Mouse (Mus musculus) heart, adult 2 months (tissue): Measurements from ENCODE around the gene Nfe2l3. TPM values are rescaled to one million over a fixed set of nuclear protein-coding genes. Genes with fewer than 3 reads are reported as not detected.

Source experiments
- DNase-seq, 2 experiments: peaks; one replicate each; pipeline ENCODE4 v3.0.0; 2021
- H3K27ac ChIP-seq: fragments of 200-600 bp; 2 replicates; pipeline ENCODE4 v1.8.1; 2022
- H3K27me3 ChIP-seq: fragments of 200-500 bp; 2 replicates; pipeline ENCODE4 v1.6.1; 2012; ENCODE audit warnings: mild to moderate bottlenecking, low read length, inconsistent platforms, mixed read lengths; ENCODE audit not compliant: control insufficient read depth, insufficient read depth
- H3K36me3 ChIP-seq: fragments of 200-500 bp; 2 replicates; pipeline ENCODE4 v1.6.1; 2012; ENCODE audit warnings: low read length, inconsistent platforms; ENCODE audit not compliant: control insufficient read depth, insufficient read depth
- H3K4me1 ChIP-seq: fragments of 200-500 bp; 2 replicates; pipeline ENCODE4 v1.6.1; 2011; ENCODE audit warnings: low read length; ENCODE audit not compliant: control insufficient read depth, insufficient read depth
- H3K4me3 ChIP-seq: fragments of 200-600 bp; 2 replicates; pipeline ENCODE4 v1.8.1; 2022
- H3K79me2 ChIP-seq: fragments of 200-500 bp; replicated peaks from 2 replicates; pipeline ENCODE4 v1.6.1; 2012; ENCODE audit warnings: mild to moderate bottlenecking, inconsistent platforms, low read length, moderate library complexity, mixed read lengths; ENCODE audit not compliant: control insufficient read depth, insufficient read depth
- H3K9ac ChIP-seq: fragments of 200-500 bp; 2 replicates; pipeline ENCODE4 v1.6.1; 2012; ENCODE audit warnings: low read depth, mild to moderate bottlenecking, control low read depth, inconsistent platforms, low read length, mixed read lengths
- CTCF ChIP-seq: fragments of 200-600 bp; IDR thresholded peaks from 2 replicates; pipeline ENCODE4 v1.8.1; 2022; ENCODE audit warnings: antibody characterized with exemption, mild to moderate bottlenecking, moderate library complexity
- EP300 ChIP-seq: fragments of 200-500 bp; IDR thresholded peaks from 2 replicates; pipeline ENCODE4 v1.6.1; 2011; ENCODE audit warnings: low read depth, low read length, control low read depth; ENCODE audit not compliant: insufficient read depth
- POLR2A ChIP-seq: fragments of 200-500 bp; IDR thresholded peaks from 2 replicates; pipeline ENCODE4 v1.6.1; 2011; ENCODE audit warnings: mild to moderate bottlenecking, low read depth, low read length, control low read depth; ENCODE audit not compliant: insufficient read depth
- WGBS: fragments of 180-500 bp; shearing (Covaris S2); methylation state at CpG from one replicate; pipeline ENCODE4 v1.1.7; 2018; 5-methylcytosine and 5-hydroxymethylcytosine counted together
- intact Hi-C: fragments of 180-260 bp; cut with DNase I; formaldehyde crosslinking; loops from one replicate; pipeline ENCODE4 v1.15.1; 2025
- polyA plus RNA-seq: library from polyadenylated mRNA; depleted of rRNA; stranded (reverse); fragments of >200 nt; gene quantifications from 2 replicates; pipeline ENCODE4 v1.2.3, GENCODE M21; 2012
- total RNA-seq, 2 experiments: library from RNA; stranded (reverse); gene quantifications; 2 replicates each; pipeline ENCODE4 v1.2.3; 2021

The Nfe2l3 gene
- total and polyA plus RNA-seq, 3 experiments: 0.16 to 0.20 (median 0.18) TPM

DNA sequence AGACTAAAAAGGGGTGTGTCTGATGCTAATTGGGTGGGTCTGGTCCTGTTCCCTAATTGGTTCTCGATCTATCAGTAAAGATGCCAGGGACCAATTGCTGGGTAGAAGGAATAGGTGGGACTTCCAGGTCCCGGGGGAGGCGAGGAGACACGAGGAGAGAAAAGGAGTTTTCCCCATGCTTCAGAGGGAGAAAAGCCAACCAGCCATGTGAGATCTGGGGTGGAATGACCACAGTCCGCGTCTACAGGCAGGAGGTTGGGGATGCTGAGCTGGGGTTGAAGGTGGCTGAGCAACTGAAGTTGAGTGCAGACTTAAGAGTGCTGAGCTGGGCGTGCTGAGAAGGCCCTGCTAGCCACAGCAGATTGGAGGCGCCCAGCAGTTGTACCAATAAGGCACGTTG, 37.0 kb upstream of the Nfe2l3 start:
- intact Hi-C loops: no loop called here
- Histone ChIP-seq H3K36me3 (no peaks in the 10 kb centered on the region), H3K79me2 (no peaks in the 10 kb centered on the region), H3K27ac (no peak overlapping the region), H3K9ac (no peak overlapping the region), H3K4me1 (no peaks in the 10 kb centered on the region), H3K4me3 (no peak overlapping the region), H3K27me3 (no peaks in the 10 kb centered on the region)
- TF ChIP-seq POLR2A (no peak), EP300 (no peak), CTCF (no peak)
- DNase-seq: no peak
- WGBS: 68% methylated on average over 9 of the region's 9 CpGs

DNA sequence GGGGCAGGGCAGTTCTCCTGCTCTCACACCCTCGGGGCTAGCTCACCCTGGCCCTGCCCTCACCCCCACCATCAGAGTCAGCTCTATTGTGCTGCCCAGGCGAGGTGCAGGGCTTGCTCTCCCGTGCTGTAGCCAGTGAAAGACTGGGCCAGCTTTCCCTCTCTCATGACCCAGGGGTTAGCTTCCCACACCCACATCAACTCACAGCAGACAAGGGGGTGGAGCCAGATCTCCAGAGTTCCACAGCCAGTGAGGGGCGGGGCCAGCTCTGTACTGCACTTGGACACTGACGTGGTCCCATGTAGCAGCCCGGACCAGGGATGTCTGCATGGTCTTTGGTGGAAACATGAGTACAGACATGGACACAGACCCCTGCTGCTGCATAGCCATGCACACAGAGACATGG, 33.4 kb upstream of the Nfe2l3 start:
- intact Hi-C loops: no loop called here
- Histone ChIP-seq H3K79me2 (no peaks in the 10 kb centered on the region), H3K4me3 (no peak overlapping the region), H3K9ac (no peak overlapping the region), H3K27me3 (no peaks in the 10 kb centered on the region), H3K36me3 (no peaks in the 10 kb centered on the region), H3K4me1 (no peaks in the 10 kb centered on the region), H3K27ac (no peak overlapping the region)
- peak; percentile 36 to 37 for DNase-seq
- WGBS: 29% methylated on average over 6 of the region's 6 CpGs
- TF ChIP-seq CTCF: no peak
- no peak for TF ChIP-seq POLR2A
- TF ChIP-seq EP300: no peak

DNA sequence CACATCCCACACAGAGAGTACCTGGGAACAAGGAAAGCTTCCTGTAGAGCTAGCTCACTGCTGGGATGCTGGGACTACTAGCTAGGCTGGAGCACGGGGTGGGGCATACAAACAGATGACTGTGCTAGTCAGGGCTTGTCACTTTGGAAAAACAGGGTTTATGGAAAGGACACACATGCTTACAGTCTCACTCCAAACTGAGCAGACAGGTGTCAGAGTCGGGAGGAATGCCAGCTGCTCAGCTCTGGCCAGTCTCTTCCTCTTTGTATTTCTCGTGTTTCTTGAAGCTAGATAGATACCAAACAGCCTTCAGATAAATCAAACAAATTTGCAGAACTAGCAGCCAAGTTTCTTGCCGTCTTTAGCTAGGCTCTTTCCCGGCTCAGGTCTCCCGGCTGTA, 31.2 kb upstream of the Nfe2l3 start:
- Histone ChIP-seq H3K4me1 (no peaks in the 10 kb centered on the region), H3K79me2 (no peaks in the 10 kb centered on the region), H3K36me3 (no peaks in the 10 kb centered on the region), H3K4me3 (no peak overlapping the region), H3K27ac (no peak overlapping the region), H3K27me3 (no peaks in the 10 kb centered on the region), H3K9ac (no peak overlapping the region)
- intact Hi-C loops: no loop called here
- no peak for TF ChIP-seq POLR2A
- no peak for TF ChIP-seq EP300
- TF ChIP-seq CTCF: no peak
- DNase-seq: no peak
- WGBS: 29% methylated on average over 6 of the region's 6 CpGs

DNA sequence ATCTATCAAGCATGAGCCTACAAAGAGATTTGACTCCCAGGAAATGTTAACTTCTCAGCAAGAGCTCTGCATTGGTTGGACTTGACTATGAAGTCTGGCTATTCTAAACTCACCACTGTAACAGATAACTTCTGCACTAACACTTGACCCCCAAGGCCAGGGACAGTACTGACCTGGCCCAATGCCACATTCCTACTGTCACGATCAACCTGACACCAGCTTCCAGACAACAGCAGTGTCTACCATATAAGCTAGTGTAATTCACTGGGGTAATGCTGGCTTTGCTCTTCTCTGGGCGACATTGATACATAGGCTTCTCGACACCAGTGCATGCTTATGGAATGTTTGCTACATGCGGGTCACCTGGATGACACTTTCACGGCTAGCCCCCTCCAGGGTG, 28.9 kb upstream of the Nfe2l3 start:
- no peak overlapping the region for H3K9ac ChIP-seq
- no peak for DNase-seq
- TF ChIP-seq EP300 (no peak), CTCF (no peak), POLR2A (no peak)
- H3K4me3 ChIP-seq: no peak overlapping the region
- H3K27me3 ChIP-seq: no peaks in the 10 kb centered on the region
- H3K36me3 ChIP-seq: no peaks in the 10 kb centered on the region
- no peaks in the 10 kb centered on the region for H3K4me1 ChIP-seq
- intact Hi-C loops: no loop called here
- no peak overlapping the region for H3K27ac ChIP-seq
- WGBS: 68% methylated on average over 5 of the region's 5 CpGs
- no peaks in the 10 kb centered on the region for H3K79me2 ChIP-seq

DNA sequence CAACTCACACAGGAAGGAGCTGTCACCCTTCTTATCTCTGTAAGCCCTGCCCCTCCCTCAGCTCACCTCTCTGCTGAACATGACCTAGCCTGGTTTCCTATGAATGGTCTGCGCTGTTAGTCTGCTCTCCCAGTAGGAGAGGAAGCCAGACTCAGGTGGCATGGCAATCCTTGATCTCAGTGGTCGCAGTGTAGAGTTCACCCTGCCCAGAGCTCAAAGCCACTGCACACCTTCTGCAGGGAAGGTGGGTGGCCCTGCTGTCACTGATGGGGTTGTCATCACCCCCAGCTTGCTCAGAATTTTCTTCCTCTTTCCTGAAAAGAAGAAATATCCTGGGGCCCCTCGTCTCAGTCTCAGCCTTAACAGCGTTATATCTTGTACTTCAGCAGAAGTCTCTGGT, 28.0 kb upstream of the Nfe2l3 start:
- no peaks in the 10 kb centered on the region for H3K27me3 ChIP-seq
- TF ChIP-seq POLR2A (no peak), CTCF (no peak)
- intact Hi-C loops: no loop called here
- H3K4me3 ChIP-seq: no peak overlapping the region
- H3K9ac ChIP-seq: no peak overlapping the region
- 69% methylated on average over 4 of the region's 4 CpGs for WGBS
- no peak for DNase-seq
- no peaks in the 10 kb centered on the region for H3K36me3 ChIP-seq
- no peak overlapping the region for H3K27ac ChIP-seq
- no peaks in the 10 kb centered on the region for H3K4me1 ChIP-seq
- no peaks in the 10 kb centered on the region for H3K79me2 ChIP-seq

DNA sequence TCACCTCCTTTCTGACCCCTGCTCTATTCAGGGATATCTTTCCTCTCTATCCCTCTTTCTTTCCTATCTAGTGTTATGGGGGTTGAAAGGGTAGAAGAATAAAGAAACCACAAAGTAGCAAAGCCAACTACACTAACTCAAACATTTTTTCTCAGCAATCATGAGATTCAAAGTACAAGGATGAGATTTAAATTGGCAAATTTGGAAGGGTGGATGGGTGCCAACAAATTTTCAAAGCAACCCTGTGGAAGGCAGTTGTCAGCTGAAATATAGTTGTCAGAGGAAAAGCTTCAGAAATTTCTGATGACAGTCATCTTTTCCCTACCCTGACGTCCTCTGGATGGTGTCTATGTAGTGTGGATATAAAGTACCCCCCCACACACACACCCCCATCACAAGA, 16.0 kb upstream of the Nfe2l3 start:
- Histone ChIP-seq H3K27me3 (no peaks in the 10 kb centered on the region), H3K9ac (no peak overlapping the region), H3K4me1 (0 out of 2 replicates have a peak, but pooled peaks cover 1% of the 10 kb centered on the region), H3K36me3 (no peaks in the 10 kb centered on the region), H3K27ac (no peak overlapping the region), H3K79me2 (no peaks in the 10 kb centered on the region), H3K4me3 (no peak overlapping the region)
- no peak for DNase-seq
- WGBS: 55% methylated on average over 1 of the region's 1 CpGs
- TF ChIP-seq POLR2A (no peak), CTCF (no peak), EP300 (no peak)
- intact Hi-C loops: no loop called here
